Mouse (Mus musculus): Measurements from ENCODE around the gene Slc39a5. TPM values are rescaled to one million over a fixed set of nuclear protein-coding genes. Genes with fewer than 3 reads are reported as not detected.
A peak's percentile ranks its signal among the peaks of the same experiment; 100 is the strongest.

Gene Slc39a5
- polyA plus RNA-seq, 1 experiment from 2014 or later = 0.76 TPM

DNA sequence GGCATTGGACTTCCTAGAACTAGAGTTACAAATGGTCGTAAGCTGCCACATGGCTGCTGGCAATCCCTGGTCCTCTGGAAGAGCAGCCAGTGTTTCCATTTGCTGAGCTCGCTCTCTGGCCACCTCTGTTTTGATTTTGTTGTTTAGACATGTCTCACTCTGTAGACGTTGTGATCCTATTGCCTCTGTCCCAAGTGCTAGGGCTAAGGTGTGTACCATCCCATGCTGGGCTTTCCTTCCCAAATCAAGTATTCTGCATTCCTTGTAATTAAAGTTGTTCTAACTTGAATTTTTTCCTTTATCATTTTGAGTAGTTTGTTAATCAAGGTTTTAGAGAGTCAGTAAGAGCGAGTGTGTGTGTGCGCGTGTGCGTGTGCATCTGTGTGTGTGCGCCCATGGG lies 53.5 kb downstream of the Slc39a5 start:
- H3K4me1 ChIP-seq (replicated peaks; ENCODE audit: control insufficient read depth, insufficient read depth) = no peaks in the 10 kb centered on the region
- no peaks in the 10 kb centered on the region for H3K9me3 ChIP-seq (ENCODE audit: control insufficient read depth, low read length)
- 82% methylated on average over 8 of the region's 8 CpGs for WGBS
- H3K27me3 ChIP-seq (ENCODE audit: control insufficient read depth, insufficient read depth, low read length) = no peaks in the 10 kb centered on the region
- no peak for TF ChIP-seq EP300 (optimal IDR thresholded peaks at IDR 0.05)
- no peak for TF ChIP-seq CTCF (IDR thresholded peaks at IDR 0.05; ENCODE audit: low read depth)
- ATAC-seq (ENCODE audit: low FRiP score, low TSS enrichment) (no peak), DNase-seq (ENCODE audit: low spot score) (no peak)
- H3K27ac ChIP-seq (replicated peaks) = peak overlapping the region; percentile 9; the same call in 1 of the 2 replicates
- no peak overlapping the region for H3K9ac ChIP-seq (ENCODE audit: low read length)
- H3K4me3 ChIP-seq (ENCODE audit: low read depth, low read length) = no peak overlapping the region
- H3K36me3 ChIP-seq (ENCODE audit: control insufficient read depth, insufficient read depth, low read length) = peaks cover 10% of the 10 kb centered on the region
- no peak overlapping the region for H3K4me2 ChIP-seq (replicated peaks; ENCODE audit: low read depth)

Small RNA genes within 50 kb of the gene (microRNA-seq; reads per million reads assigned to microRNA genes)
- gene Gm25361 (not detected), gene Gm26308 (not detected), gene Mir6914 (not detected), gene Mir6915 (not detected)

Other genes with a start within 250 kb of the Slc39a5 start
- 15.5 and 17.0 TPM in 2 replicates for gene Rbms2, start 220.9 kb downstream of the Slc39a5 start, polyA plus RNA-seq (2015; fragmentation: Nextera tagmentation; extraction: Ambion mirVana)
- gene Gls2, start 206.8 kb downstream of the Slc39a5 start, polyA plus RNA-seq (2015; fragmentation: Nextera tagmentation; extraction: Ambion mirVana) = 0.53 and 0.64 TPM in 2 replicates
- gene Spryd4, start 189.4 kb downstream of the Slc39a5 start, polyA plus RNA-seq (2015; fragmentation: Nextera tagmentation; extraction: Ambion mirVana) = 25.6 and 26.1 TPM in 2 replicates
- gene Mip, start 175.4 kb downstream of the Slc39a5 start, polyA plus RNA-seq (2015; fragmentation: Nextera tagmentation; extraction: Ambion mirVana) = not detected in 2 replicates
- gene Timeless, start 169.2 kb downstream of the Slc39a5 start, polyA plus RNA-seq (2015; fragmentation: Nextera tagmentation; extraction: Ambion mirVana) = 8.9 and 10.5 TPM in 2 replicates
- gene Apon, start 147.1 kb downstream of the Slc39a5 start, polyA plus RNA-seq (2015; fragmentation: Nextera tagmentation; extraction: Ambion mirVana) = 0.13 TPM in 1 of 2 replicates, not detected in the other
- 1.1 and 2.5 TPM in 2 replicates for gene Apof, start 132.6 kb downstream of the Slc39a5 start, polyA plus RNA-seq (2015; fragmentation: Nextera tagmentation; extraction: Ambion mirVana)
- gene Stat2, start 130.7 kb downstream of the Slc39a5 start, polyA plus RNA-seq (2015; fragmentation: Nextera tagmentation; extraction: Ambion mirVana) = 7.8 and 8.6 TPM in 2 replicates
- gene Il23a, start 102.5 kb downstream of the Slc39a5 start, polyA plus RNA-seq (2015; fragmentation: Nextera tagmentation; extraction: Ambion mirVana) = 0.33 and 0.35 TPM in 2 replicates
- gene Pan2, start 97.9 kb downstream of the Slc39a5 start, polyA plus RNA-seq (2015; fragmentation: Nextera tagmentation; extraction: Ambion mirVana) = 12.6 and 14.1 TPM in 2 replicates
- 214 and 218 TPM in 2 replicates for gene Cnpy2, start 78.8 kb downstream of the Slc39a5 start, polyA plus RNA-seq (2015; fragmentation: Nextera tagmentation; extraction: Ambion mirVana)
- gene Cs, start 63.5 kb downstream of the Slc39a5 start, polyA plus RNA-seq (2015; fragmentation: Nextera tagmentation; extraction: Ambion mirVana) = 152 and 158 TPM in 2 replicates
- gene Coq10a, start 32.2 kb downstream of the Slc39a5 start, polyA plus RNA-seq (2015; fragmentation: Nextera tagmentation; extraction: Ambion mirVana) = 12.9 and 13.8 TPM in 2 replicates
- 2.9 and 4.3 TPM in 2 replicates for gene Ankrd52, start 24.1 kb downstream of the Slc39a5 start, polyA plus RNA-seq (2015; fragmentation: Nextera tagmentation; extraction: Ambion mirVana)
- 53.5 and 54.4 TPM in 2 replicates for gene Nabp2, start 10.3 kb upstream of the Slc39a5 start, polyA plus RNA-seq (2015; fragmentation: Nextera tagmentation; extraction: Ambion mirVana)
- 18.9 and 20.1 TPM in 2 replicates for gene Rnf41, start 10.4 kb upstream of the Slc39a5 start, polyA plus RNA-seq (2015; fragmentation: Nextera tagmentation; extraction: Ambion mirVana)
- gene Smarcc2, start 58.0 kb upstream of the Slc39a5 start, polyA plus RNA-seq (2015; fragmentation: Nextera tagmentation; extraction: Ambion mirVana) = 21.4 and 26.6 TPM in 2 replicates
- 2,935 and 3,187 TPM in 2 replicates for gene Myl6, start 92.9 kb upstream of the Slc39a5 start, polyA plus RNA-seq (2015; fragmentation: Nextera tagmentation; extraction: Ambion mirVana)
- 2.2 and 2.6 TPM in 2 replicates for gene Myl6b, start 97.5 kb upstream of the Slc39a5 start, polyA plus RNA-seq (2015; fragmentation: Nextera tagmentation; extraction: Ambion mirVana)
- 15.0 and 15.1 TPM in 2 replicates for gene Esyt1, start 124.6 kb upstream of the Slc39a5 start, polyA plus RNA-seq (2015; fragmentation: Nextera tagmentation; extraction: Ambion mirVana)
- gene Zc3h10, start 146.5 kb upstream of the Slc39a5 start, polyA plus RNA-seq (2015; fragmentation: Nextera tagmentation; extraction: Ambion mirVana) = 7.8 and 8.5 TPM in 2 replicates
- 3,550 and 3,693 TPM in 2 replicates for gene Rpl41, start 148.1 kb upstream of the Slc39a5 start, polyA plus RNA-seq (2015; fragmentation: Nextera tagmentation; extraction: Ambion mirVana)
- 131 and 135 TPM in 2 replicates for gene Pa2g4, start 164.8 kb upstream of the Slc39a5 start, polyA plus RNA-seq (2015; fragmentation: Nextera tagmentation; extraction: Ambion mirVana)
- 18.6 and 18.9 TPM in 2 replicates for gene Erbb3, start 188.4 kb upstream of the Slc39a5 start, polyA plus RNA-seq (2015; fragmentation: Nextera tagmentation; extraction: Ambion mirVana)
- gene Rps26, start 225.5 kb upstream of the Slc39a5 start, polyA plus RNA-seq (2015; fragmentation: Nextera tagmentation; extraction: Ambion mirVana) = 781 and 811 TPM in 2 replicates
- gene Ikzf4, start 244.8 kb upstream of the Slc39a5 start, polyA plus RNA-seq (2015; fragmentation: Nextera tagmentation; extraction: Ambion mirVana) = 1.6 and 1.7 TPM in 2 replicates